Mouse (Mus musculus): ENCODE results near the gene Ehd4.

Ehd4 gene

DNA sequence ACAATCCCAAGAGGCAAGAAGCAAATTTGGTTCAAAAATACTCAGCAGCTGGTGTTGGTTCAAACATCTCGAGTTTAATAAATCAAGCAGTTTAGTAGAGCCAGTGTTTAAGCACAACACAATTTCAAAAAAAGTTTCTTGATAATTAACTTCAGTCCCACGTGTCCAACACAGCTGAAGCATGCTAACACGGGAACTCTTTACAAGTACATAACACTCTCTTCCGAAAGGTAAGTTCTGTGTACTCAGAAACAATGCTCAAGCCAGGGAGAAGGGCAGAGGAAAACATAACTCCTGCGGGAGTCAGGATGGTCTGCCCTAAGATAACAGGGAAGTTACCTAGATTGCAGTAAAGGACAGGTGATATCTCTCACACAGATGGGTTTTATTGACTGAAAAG is 12.1 kb downstream of the Ehd4 start:
- no peak for DNase-seq (ENCODE audit: low spot score)

DNA sequence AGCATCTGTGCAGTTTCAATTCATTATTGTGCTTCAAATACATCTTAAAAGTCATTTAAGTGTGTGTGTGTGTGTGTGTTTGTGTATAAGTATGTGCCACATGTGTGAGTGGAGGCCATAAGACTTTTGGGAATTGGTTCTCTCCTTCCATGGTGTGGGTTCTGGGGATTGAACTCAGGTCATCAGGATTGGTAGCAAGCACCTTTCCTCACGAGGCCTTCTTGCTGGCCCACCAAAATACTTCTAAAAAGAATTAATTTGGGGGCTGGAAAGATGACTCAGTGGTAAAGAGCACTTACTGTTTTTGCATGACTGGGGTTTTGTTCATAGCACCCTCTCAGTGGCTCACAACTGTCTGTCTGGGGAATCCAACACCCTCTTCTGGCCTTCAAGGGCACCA is 12.7 kb downstream of the Ehd4 start:
- no peak for DNase-seq (ENCODE audit: low spot score)

- DNase-seq (ENCODE audit: low spot score) = no peak
Measured at GRCm38 (mm10) chr2:120140326-120140725, 14.1 kb downstream of the Ehd4 start.

GRCm38 (mm10) chr2:120139091-120139490 is 15.3 kb downstream of the Ehd4 start:
- no peak for DNase-seq (ENCODE audit: low spot score)

DNA sequence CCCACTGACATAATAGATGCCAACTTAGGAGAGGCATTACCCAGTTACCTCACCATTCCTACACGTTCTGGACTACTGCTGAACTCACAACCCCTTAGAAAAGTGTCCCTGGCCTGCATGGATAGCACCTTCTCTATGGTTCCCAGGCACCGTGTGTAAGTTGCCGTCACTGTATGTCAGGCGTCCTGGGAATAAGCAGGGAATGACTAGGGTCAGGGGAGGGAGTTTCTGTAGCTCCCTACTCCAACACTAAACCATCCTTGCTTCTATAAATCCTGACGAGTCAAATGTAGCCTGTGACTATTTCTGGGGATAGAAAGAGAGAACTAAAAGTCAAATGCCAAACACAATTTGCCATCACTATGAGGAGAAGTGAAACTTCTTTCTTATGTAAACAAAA is 17.1 kb downstream of the Ehd4 start:
- no peak for DNase-seq (ENCODE audit: low spot score)

DNA sequence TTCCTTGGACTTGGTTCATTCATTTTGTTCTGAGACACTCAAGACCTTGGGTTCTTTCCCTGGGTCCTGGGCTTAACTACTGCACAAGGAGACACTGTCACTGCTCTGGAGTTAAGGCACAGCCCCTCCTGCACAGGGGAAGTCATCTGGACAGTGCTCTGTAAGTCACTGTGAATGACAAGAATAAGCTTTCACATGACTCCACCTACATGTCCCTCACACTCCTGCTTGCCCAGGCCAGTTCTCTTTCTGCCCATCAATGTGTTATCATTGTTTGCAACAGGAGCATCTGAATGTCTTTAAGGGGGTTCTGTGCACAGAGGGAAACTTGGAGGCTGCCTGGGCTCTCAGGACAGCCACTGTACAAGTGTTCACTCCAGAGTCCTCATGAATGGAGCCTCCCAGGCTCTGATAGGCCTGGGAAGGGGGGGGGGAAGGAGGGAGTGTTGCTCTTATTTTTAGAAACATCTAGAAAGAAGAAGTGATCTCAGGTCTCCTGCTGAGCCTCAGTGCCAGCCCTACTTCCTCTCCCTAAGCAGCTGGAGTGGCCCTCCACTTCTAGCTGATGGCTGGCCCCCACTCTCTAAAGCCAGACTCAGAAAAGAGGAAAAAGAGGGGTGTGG is 19.8 kb downstream of the Ehd4 start:
- DNase-seq (ENCODE audit: low spot score) = no peak

GRCm38 (mm10) chr2:120131881-120132280 is 22.5 kb downstream of the Ehd4 start:
- peak; percentile 44 for DNase-seq (ENCODE audit: low spot score)

DNA sequence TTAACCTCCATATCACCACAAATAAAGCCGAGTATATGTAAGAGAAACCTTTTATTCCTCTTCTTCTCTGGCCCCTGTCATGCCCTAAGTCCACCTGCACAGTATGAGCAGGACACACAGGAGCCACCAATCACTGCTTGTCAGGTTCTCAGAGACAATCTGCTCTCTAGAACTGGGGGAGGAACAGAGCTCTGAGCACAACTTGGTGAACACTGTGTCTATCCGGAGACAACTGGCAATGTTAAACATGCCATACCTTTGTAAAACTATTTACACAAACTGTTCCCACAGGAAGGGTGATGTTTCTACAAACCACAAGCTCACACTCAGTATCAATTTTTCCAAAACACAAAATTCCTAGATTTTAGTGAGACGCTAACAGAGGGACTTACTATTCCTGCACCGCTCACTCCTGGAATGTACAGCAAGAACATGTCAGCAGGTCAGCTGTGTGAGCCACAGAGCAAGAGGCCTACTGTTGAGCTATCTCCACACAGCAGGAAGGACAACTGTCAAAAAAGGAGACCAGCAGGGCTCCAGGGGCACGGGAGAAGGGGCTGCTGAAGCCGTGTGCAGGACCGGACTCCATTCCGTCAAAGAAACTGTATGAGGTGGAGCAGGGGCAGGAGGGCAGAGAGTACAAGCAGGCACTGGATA is 25.0 kb downstream of the Ehd4 start:
- no peak for DNase-seq (ENCODE audit: low spot score)

- peak; percentile 21 for DNase-seq (ENCODE audit: low spot score)
Measured at GRCm38 (mm10) chr2:120128611-120129051, 25.8 kb downstream of the Ehd4 start.

- DNase-seq (ENCODE audit: low spot score) = no peak
Measured at GRCm38 (mm10) chr2:120128011-120128410, 26.4 kb downstream of the Ehd4 start.

- no peak for DNase-seq (ENCODE audit: low spot score)
Measured at GRCm38 (mm10) chr2:120126901-120127300, 27.5 kb downstream of the Ehd4 start.

GRCm38 (mm10) chr2:120126408-120126807 is 28.0 kb downstream of the Ehd4 start:
- no peak for DNase-seq (ENCODE audit: low spot score)

DNA sequence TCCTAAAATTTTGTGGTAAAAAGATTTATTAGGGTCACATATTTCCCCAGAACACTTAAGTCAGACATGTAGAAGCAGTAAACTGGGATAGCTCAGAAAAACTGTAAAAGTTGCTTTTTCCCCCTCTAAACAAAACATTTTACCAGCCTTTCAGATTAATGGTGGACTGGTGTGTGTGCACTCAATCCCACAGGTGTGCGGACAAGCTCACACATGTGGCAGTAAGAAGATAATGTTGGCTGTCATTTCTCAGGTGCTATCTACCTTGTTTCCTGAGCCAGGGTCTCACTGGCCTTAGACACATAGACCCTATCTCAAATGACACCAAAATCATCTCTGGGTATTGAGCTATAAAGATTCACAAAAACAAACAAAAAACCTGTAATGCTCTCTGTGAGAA is 28.9 kb downstream of the Ehd4 start:
- no peak for DNase-seq (ENCODE audit: low spot score)

DNA sequence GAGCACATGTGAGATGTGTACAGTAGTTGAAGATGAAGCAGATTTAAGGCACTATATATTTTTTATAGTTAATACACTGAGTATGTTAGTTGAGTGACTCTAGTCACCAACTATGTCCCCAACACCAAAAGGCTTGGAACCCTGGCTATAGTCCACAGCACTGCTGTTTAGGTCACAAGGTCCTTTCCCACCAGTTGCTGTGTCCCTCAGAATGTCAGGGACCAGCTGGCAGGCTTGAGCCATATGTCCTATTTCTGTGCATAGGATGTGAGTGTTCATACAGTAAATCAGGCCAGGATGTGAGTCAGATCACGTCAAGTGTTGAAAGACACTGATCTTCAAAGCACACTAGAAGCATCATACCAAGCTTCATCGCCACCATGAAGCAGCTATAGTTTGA is 29.5 kb downstream of the Ehd4 start:
- DNase-seq (ENCODE audit: low spot score) = no peak

- DNase-seq (ENCODE audit: low spot score) = no peak
Measured at GRCm38 (mm10) chr2:120124096-120124495, 30.3 kb downstream of the Ehd4 start.

DNA sequence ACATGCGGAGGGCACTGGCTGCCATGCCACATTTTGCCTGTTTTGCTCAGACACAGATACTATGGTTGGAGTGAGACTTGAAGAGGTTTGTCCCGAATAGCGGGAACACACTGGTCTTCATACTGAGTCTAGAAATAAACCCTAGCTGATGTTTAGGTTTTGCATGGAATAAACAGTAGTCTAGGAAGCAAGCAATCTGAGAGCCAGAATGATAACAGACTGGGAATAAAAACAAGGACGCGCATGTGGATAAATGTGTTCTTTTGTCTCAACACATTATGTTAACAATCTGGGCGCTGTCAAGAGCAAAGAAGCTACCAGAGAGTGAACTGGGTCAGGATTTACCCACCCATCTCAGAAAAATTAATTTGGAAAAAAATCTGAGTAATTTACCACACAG is 31.4 kb downstream of the Ehd4 start:
- DNase-seq (ENCODE audit: low spot score) = no peak

GRCm38 (mm10) chr2:120117346-120117745 is 37.1 kb downstream of the Ehd4 start:
- no peak for DNase-seq (ENCODE audit: low spot score)

DNA sequence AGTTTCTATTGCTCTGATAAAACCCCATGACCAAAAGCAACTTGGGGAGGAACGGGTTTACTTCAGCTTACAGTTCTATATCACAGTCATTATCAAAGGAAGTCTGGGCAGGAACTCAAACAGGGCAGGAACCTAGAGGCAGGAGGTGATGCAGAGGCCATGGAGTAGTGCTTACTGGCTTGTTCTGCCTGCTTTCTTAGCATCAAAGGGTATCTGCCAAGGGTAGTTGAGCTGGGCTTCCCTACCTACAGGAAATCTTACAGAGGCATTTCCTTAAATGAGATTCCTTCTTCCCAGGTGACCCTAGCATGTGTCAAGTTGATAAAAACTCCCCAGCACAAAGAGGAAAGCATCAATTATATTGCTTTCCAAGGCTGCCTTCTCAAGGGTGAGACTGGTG is 38.0 kb downstream of the Ehd4 start:
- DNase-seq (ENCODE audit: low spot score) = no peak

- DNase-seq (ENCODE audit: low spot score) = no peak
Measured at GRCm38 (mm10) chr2:120114977-120115376, 39.4 kb downstream of the Ehd4 start.

- no peak for DNase-seq (ENCODE audit: low spot score)
Measured at GRCm38 (mm10) chr2:120113963-120114362, 40.4 kb downstream of the Ehd4 start.

- peak; percentile 35 for DNase-seq (ENCODE audit: low spot score)
Measured at GRCm38 (mm10) chr2:120113476-120113875, 40.9 kb downstream of the Ehd4 start.

GRCm38 (mm10) chr2:120111596-120111995 is 42.8 kb downstream of the Ehd4 start:
- no peak for DNase-seq (ENCODE audit: low spot score)

DNA sequence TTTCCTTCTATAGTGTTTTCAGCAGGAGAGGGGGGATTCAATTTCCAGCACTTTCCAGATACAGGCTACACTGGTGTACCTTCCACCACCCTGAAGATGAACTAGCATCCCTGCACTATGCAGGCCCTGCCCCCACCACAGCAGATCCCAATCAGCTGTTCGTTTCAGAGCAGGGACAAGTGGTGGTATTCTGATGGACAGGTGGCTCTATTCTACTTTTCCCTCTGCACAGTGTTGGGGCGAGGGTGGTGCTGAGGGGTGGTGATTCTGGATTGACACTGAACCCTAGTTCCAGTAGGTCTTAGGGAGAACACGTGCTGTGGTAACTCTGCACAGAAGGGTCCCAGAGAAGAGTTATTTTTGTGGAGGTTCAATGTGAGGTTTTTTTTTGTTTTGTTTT is 43.2 kb downstream of the Ehd4 start:
- DNase-seq (ENCODE audit: low spot score) = no peak

GRCm38 (mm10) chr2:120108077-120108476 is 46.3 kb downstream of the Ehd4 start:
- no peak for DNase-seq (ENCODE audit: low spot score)

Measured in adipocyte (in vitro differentiated cells).